In genomic region chr10:87094249-87094648, GRCm38 (mm10) we compare ENCODE assay signal across 9 mouse cellular contexts. TPM values are rescaled to one million over a fixed set of nuclear protein-coding genes. Genes with fewer than 3 reads are reported as not detected.
DNase-seq lines count a peak whose midpoint lies in the region; ATAC-seq and TF ChIP-seq lines count a peak whose summit lies in the region.
"Had no signal": no experiment of that assay in that cellular context is flagged by ENCODE, and none has a peak within 500 bp of the region (broad histone marks: within the 10 kb centered on the region; RNA-seq: fewer than 3 reads in every experiment).

No protein-coding gene starts in this region.

- TF ChIP-seq EP300 in stomach, postnatal 0 days (optimal IDR thresholded peaks at IDR 0.05) = no peak

- H3K4me3 ChIP-seq in midbrain, embryonic 11.5 days (ENCODE audit: low read depth, low read length) = no peak overlapping the region
- H3K4me3 ChIP-seq in midbrain, embryonic 15.5 days = no peak overlapping the region
- no peak overlapping the region for H3K4me3 ChIP-seq in embryonic facial prominence, embryonic 11.5 days (ENCODE audit: low read depth, low read length)
- H3K4me3 ChIP-seq in stomach, postnatal 0 days (ENCODE audit: low read depth, low read length) = no peak overlapping the region

- DNase-seq in frontal cortex, postnatal 25 days (ENCODE audit: low spot score in 2 of 2) = peak; percentile 17 to 28
- DNase-seq in frontal cortex, postnatal 14 days (ENCODE audit: low spot score in 2 of 2) = no peak
- DNase-seq in midbrain, embryonic 11.5 days (ENCODE audit: low spot score, missing footprints) = no peak
- peak; percentile 60 for DNase-seq in embryonic facial prominence, embryonic 11.5 days (ENCODE audit: low spot score)
- DNase-seq in layer of hippocampus, postnatal 36 days = peak; percentile 16 to 18
- peak; percentile 44 for DNase-seq in stomach, postnatal 0 days (ENCODE audit: low spot score)
- DNase-seq in cerebellum, adult 11-12 months = no peak

- H3K9me3 ChIP-seq in midbrain, embryonic 11.5 days (ENCODE audit: control insufficient read depth, low read length) = no peaks in the 10 kb centered on the region
- H3K9me3 ChIP-seq in midbrain, embryonic 15.5 days = no peaks in the 10 kb centered on the region
- no peaks in the 10 kb centered on the region for H3K9me3 ChIP-seq in embryonic facial prominence, embryonic 11.5 days (replicated peaks; ENCODE audit: control insufficient read depth, low read length)
- no peaks in the 10 kb centered on the region for H3K9me3 ChIP-seq in stomach, postnatal 0 days (ENCODE audit: control insufficient read depth, low read length)

- ATAC-seq in midbrain, embryonic 11.5 days (ENCODE audit: low FRiP score) = peak; percentile 66; the same call in 1 of the 2 replicates
- no peak for ATAC-seq in midbrain, embryonic 15.5 days (replicated peaks)
- ATAC-seq in embryonic facial prominence, embryonic 11.5 days (replicated peaks; ENCODE audit: insufficient number of reproducible peaks, low FRiP score, low TSS enrichment, low read depth) = peak; percentile 56; the same call in 1 of the 2 replicates
- no peak for ATAC-seq in stomach, postnatal 0 days (ENCODE audit: low FRiP score, low TSS enrichment)

- H3K4me2 ChIP-seq in midbrain, embryonic 11.5 days = no peak overlapping the region
- H3K4me2 ChIP-seq in midbrain, embryonic 15.5 days = no peak overlapping the region
- no peak overlapping the region for H3K4me2 ChIP-seq in embryonic facial prominence, embryonic 11.5 days (ENCODE audit: low read depth, low read length)
- no peak overlapping the region for H3K4me2 ChIP-seq in stomach, postnatal 0 days (replicated peaks; ENCODE audit: low read depth)

- H3K27ac ChIP-seq in midbrain, embryonic 11.5 days (ENCODE audit: low read depth, low read length) = no peak overlapping the region
- H3K27ac ChIP-seq in midbrain, embryonic 15.5 days = no peak overlapping the region
- H3K27ac ChIP-seq in embryonic facial prominence, embryonic 11.5 days (replicated peaks; ENCODE audit: low read depth, low read length) = no peak overlapping the region
- H3K27ac ChIP-seq in stomach, postnatal 0 days (replicated peaks) = no peak overlapping the region
- H3K27ac ChIP-seq: macrophage had no signal

- peak; percentile 69 for TF ChIP-seq CTCF in stomach, postnatal 0 days (IDR thresholded peaks at IDR 0.05; ENCODE audit: low read depth)

- no peak overlapping the region for H3K9ac ChIP-seq in midbrain, embryonic 11.5 days (ENCODE audit: low read length)
- no peak overlapping the region for H3K9ac ChIP-seq in midbrain, embryonic 15.5 days
- no peak overlapping the region for H3K9ac ChIP-seq in embryonic facial prominence, embryonic 11.5 days (replicated peaks; ENCODE audit: low read length)
- no peak overlapping the region for H3K9ac ChIP-seq in stomach, postnatal 0 days (ENCODE audit: low read length)

- no peaks in the 10 kb centered on the region; the same call in 1 of the 2 replicates for H3K27me3 ChIP-seq in midbrain, embryonic 11.5 days (ENCODE audit: control insufficient read depth, insufficient read depth, low read length)
- no peaks in the 10 kb centered on the region for H3K27me3 ChIP-seq in midbrain, embryonic 15.5 days (replicated peaks)
- H3K27me3 ChIP-seq in embryonic facial prominence, embryonic 11.5 days (ENCODE audit: control insufficient read depth, insufficient read depth, low read length) = no peaks in the 10 kb centered on the region
- no peaks in the 10 kb centered on the region for H3K27me3 ChIP-seq in stomach, postnatal 0 days (ENCODE audit: control insufficient read depth, insufficient read depth, low read length)

- H3K4me1 ChIP-seq in midbrain, embryonic 11.5 days (ENCODE audit: control insufficient read depth, insufficient read depth, low read length) = peaks cover 8% of the 10 kb centered on the region
- no peaks in the 10 kb centered on the region for H3K4me1 ChIP-seq in midbrain, embryonic 15.5 days
- H3K4me1 ChIP-seq in embryonic facial prominence, embryonic 11.5 days (ENCODE audit: control insufficient read depth, insufficient read depth, low read length) = no peaks in the 10 kb centered on the region
- no peaks in the 10 kb centered on the region for H3K4me1 ChIP-seq in stomach, postnatal 0 days (replicated peaks; ENCODE audit: control insufficient read depth, insufficient read depth)

- H3K36me3 ChIP-seq in midbrain, embryonic 11.5 days (ENCODE audit: control insufficient read depth, insufficient read depth, low read length) = no peaks in the 10 kb centered on the region
- no peaks in the 10 kb centered on the region for H3K36me3 ChIP-seq in midbrain, embryonic 15.5 days (replicated peaks)
- no peaks in the 10 kb centered on the region for H3K36me3 ChIP-seq in embryonic facial prominence, embryonic 11.5 days (replicated peaks; ENCODE audit: control insufficient read depth, insufficient read depth, low read depth, low read length)
- no peaks in the 10 kb centered on the region for H3K36me3 ChIP-seq in stomach, postnatal 0 days (ENCODE audit: control insufficient read depth, insufficient read depth, low read length)

RNA-seq across cellular contexts. Expression of gene 1700113H08Rik, which starts 36.4 kb away (rescaled TPM):
- 0.29 TPM in 1 of 2 replicates, not detected in the other for polyA plus RNA-seq in midbrain, embryonic 11.5 days (2014; fragmentation: Nextera tagmentation; extraction: Ambion mirVana)
- 0.23 TPM in 1 of 2 replicates, not detected in the other for polyA plus RNA-seq in midbrain, embryonic 15.5 days (2015; fragmentation: Nextera tagmentation; extraction: Ambion mirVana)
- 0.65 TPM in 1 of 2 replicates, not detected in the other for polyA plus RNA-seq in embryonic facial prominence, embryonic 11.5 days (2014; fragmentation: Nextera tagmentation; extraction: Ambion mirVana)
- not detected for total RNA-seq in layer of hippocampus, postnatal 36 days (2021)
- not detected in 2 replicates for polyA plus RNA-seq in stomach, postnatal 0 days (2015; fragmentation: Nextera tagmentation; extraction: Ambion mirVana)
- polyA plus RNA-seq: macrophage had no signal

Comparison
In these comparisons a context has a peak if more than half of its experiments do, and no peak if none do; other contexts are left out.
1. DNase-seq: peak in frontal cortex, postnatal 25 days (2 of 2), embryonic facial prominence, embryonic 11.5 days (single experiment), layer of hippocampus, postnatal 36 days (2 of 2) and stomach, postnatal 0 days (single experiment); none in frontal cortex, postnatal 14 days (0 of 2), midbrain, embryonic 11.5 days (single experiment) and cerebellum, adult 11-12 months (single experiment).
2. ATAC-seq: peak in midbrain, embryonic 11.5 days (single experiment) and embryonic facial prominence, embryonic 11.5 days (single experiment); none in midbrain, embryonic 15.5 days (single experiment) and stomach, postnatal 0 days (single experiment).